Mouse (Mus musculus): ENCODE measurements around the gene Slc4a2. TPM values are rescaled to one million over a fixed set of nuclear protein-coding genes. Genes with fewer than 3 reads are reported as not detected.

The Slc4a2 gene
- polyA plus RNA-seq, 1 experiment from 2014 or later = 45.1 TPM

- H3K4me2 ChIP-seq (ENCODE audit: low read depth, low read length) = no peak overlapping the region
- no peaks in the 10 kb centered on the region for H3K27me3 ChIP-seq (ENCODE audit: control insufficient read depth, insufficient read depth, low read depth, low read length)
- WGBS = 78% methylated on average over 6 of the region's 6 CpGs
- H3K27ac ChIP-seq (ENCODE audit: low read length) = no peak overlapping the region
- H3K4me1 ChIP-seq (replicated peaks; ENCODE audit: control insufficient read depth, insufficient read depth, low read length) = no peaks in the 10 kb centered on the region
- no peak for ATAC-seq (ENCODE audit: low read depth)
- no peak overlapping the region for H3K9ac ChIP-seq (ENCODE audit: low read length)
- H3K4me3 ChIP-seq (ENCODE audit: low read length) = no peak overlapping the region
- peaks cover 9% of the 10 kb centered on the region for H3K36me3 ChIP-seq (ENCODE audit: control insufficient read depth, insufficient read depth, low read length)
- no peaks in the 10 kb centered on the region for H3K9me3 ChIP-seq (ENCODE audit: control insufficient read depth, low read length)
Observed at GRCm38 (mm10) chr5:24404594-24405360, 18.9 kb upstream of the Slc4a2 start.

- Histone ChIP-seq H3K27me3 (ENCODE audit: control insufficient read depth, insufficient read depth, low read depth, low read length) (no peaks in the 10 kb centered on the region), H3K4me2 (ENCODE audit: low read depth, low read length) (no peak overlapping the region), H3K9me3 (ENCODE audit: control insufficient read depth, low read length) (no peaks in the 10 kb centered on the region), H3K4me1 (replicated peaks; ENCODE audit: control insufficient read depth, insufficient read depth, low read length) (no peaks in the 10 kb centered on the region), H3K36me3 (ENCODE audit: control insufficient read depth, insufficient read depth, low read length) (peaks cover 9% of the 10 kb centered on the region), H3K4me3 (ENCODE audit: low read length) (no peak overlapping the region), H3K27ac (ENCODE audit: low read length) (no peak overlapping the region), H3K9ac (ENCODE audit: low read length) (no peak overlapping the region)
- ATAC-seq (ENCODE audit: low read depth) = no peak
- WGBS = 58% methylated on average over 3 of the region's 3 CpGs
Observed at GRCm38 (mm10) chr5:24405389-24405876, 18.2 kb upstream of the Slc4a2 start.

- Histone ChIP-seq H3K4me3 (ENCODE audit: low read length) (no peak overlapping the region), H3K27me3 (ENCODE audit: control insufficient read depth, insufficient read depth, low read depth, low read length) (no peaks in the 10 kb centered on the region), H3K4me1 (replicated peaks; ENCODE audit: control insufficient read depth, insufficient read depth, low read length) (no peaks in the 10 kb centered on the region), H3K27ac (ENCODE audit: low read length) (no peak overlapping the region), H3K9me3 (ENCODE audit: control insufficient read depth, low read length) (no peaks in the 10 kb centered on the region), H3K9ac (ENCODE audit: low read length) (no peak overlapping the region), H3K4me2 (ENCODE audit: low read depth, low read length) (no peak overlapping the region), H3K36me3 (ENCODE audit: control insufficient read depth, insufficient read depth, low read length) (peaks cover 3% of the 10 kb centered on the region; the same call in 1 of the 2 replicates)
- ATAC-seq (ENCODE audit: low read depth) = no peak
- 82% methylated on average over 13 of the region's 13 CpGs for WGBS
Observed at GRCm38 (mm10) chr5:24408651-24409050, 15.0 kb upstream of the Slc4a2 start.

- no peak for ATAC-seq (ENCODE audit: low read depth)
- peaks cover 3% of the 10 kb centered on the region; the same call in 1 of the 2 replicates for H3K36me3 ChIP-seq (ENCODE audit: control insufficient read depth, insufficient read depth, low read length)
- no peaks in the 10 kb centered on the region for H3K9me3 ChIP-seq (ENCODE audit: control insufficient read depth, low read length)
- no peaks in the 10 kb centered on the region for H3K27me3 ChIP-seq (ENCODE audit: control insufficient read depth, insufficient read depth, low read depth, low read length)
- no peak overlapping the region for H3K9ac ChIP-seq (ENCODE audit: low read length)
- WGBS = 72% methylated on average over 2 of the region's 2 CpGs
- no peaks in the 10 kb centered on the region for H3K4me1 ChIP-seq (replicated peaks; ENCODE audit: control insufficient read depth, insufficient read depth, low read length)
- H3K27ac ChIP-seq (ENCODE audit: low read length) = no peak overlapping the region
- no peak overlapping the region for H3K4me3 ChIP-seq (ENCODE audit: low read length)
- no peak overlapping the region for H3K4me2 ChIP-seq (ENCODE audit: low read depth, low read length)
Observed at GRCm38 (mm10) chr5:24409466-24409865, 14.2 kb upstream of the Slc4a2 start.

- H3K4me1 ChIP-seq (replicated peaks; ENCODE audit: control insufficient read depth, insufficient read depth, low read length) = 0 out of 2 replicates have a peak, but pooled peaks cover 4% of the 10 kb centered on the region
- no peaks in the 10 kb centered on the region for H3K27me3 ChIP-seq (ENCODE audit: control insufficient read depth, insufficient read depth, low read depth, low read length)
- no peak overlapping the region for H3K9ac ChIP-seq (ENCODE audit: low read length)
- H3K4me2 ChIP-seq (ENCODE audit: low read depth, low read length) = no peak overlapping the region
- ATAC-seq (ENCODE audit: low read depth) = no peak
- no peak overlapping the region for H3K4me3 ChIP-seq (ENCODE audit: low read length)
- no peaks in the 10 kb centered on the region for H3K9me3 ChIP-seq (ENCODE audit: control insufficient read depth, low read length)
- no peak overlapping the region for H3K27ac ChIP-seq (ENCODE audit: low read length)
- H3K36me3 ChIP-seq (ENCODE audit: control insufficient read depth, insufficient read depth, low read length) = no peaks in the 10 kb centered on the region
- 81% methylated on average over 2 of the region's 2 CpGs for WGBS
Observed at GRCm38 (mm10) chr5:24412063-24412462, 11.6 kb upstream of the Slc4a2 start.

GRCm38 (mm10) chr5:24413042-24413693 is 10.5 kb upstream of the Slc4a2 start, which contains the start of gene Asic3:
Gene Asic3, plus strand, starts transcription at chr5:24413392.
- no peak for ATAC-seq (ENCODE audit: low read depth)
- 34% methylated on average over 11 of the region's 11 CpGs for WGBS
- H3K27me3 ChIP-seq (ENCODE audit: control insufficient read depth, insufficient read depth, low read depth, low read length) = no peaks in the 10 kb centered on the region
- H3K9me3 ChIP-seq (ENCODE audit: control insufficient read depth, low read length) = no peaks in the 10 kb centered on the region
- no peak within 1 kb of the TSS for H3K4me3 ChIP-seq (ENCODE audit: low read length)
- H3K4me1 ChIP-seq (replicated peaks; ENCODE audit: control insufficient read depth, insufficient read depth, low read length) = 0 out of 2 replicates have a peak, but pooled peaks cover 4% of the 10 kb centered on the region
- H3K9ac ChIP-seq (ENCODE audit: low read length) = no peak within 1 kb of the TSS
- H3K27ac ChIP-seq (ENCODE audit: low read length) = no peak within 1 kb of the TSS
- no peak within 1 kb of the TSS for H3K4me2 ChIP-seq (ENCODE audit: low read depth, low read length)
- no peaks in the 10 kb centered on the region for H3K36me3 ChIP-seq (ENCODE audit: control insufficient read depth, insufficient read depth, low read length)

- WGBS = 72% methylated on average over 13 of the region's 13 CpGs
- H3K36me3 ChIP-seq (ENCODE audit: control insufficient read depth, insufficient read depth, low read length) = no peaks in the 10 kb centered on the region
- H3K4me1 ChIP-seq (replicated peaks; ENCODE audit: control insufficient read depth, insufficient read depth, low read length) = 0 out of 2 replicates have a peak, but pooled peaks cover 4% of the 10 kb centered on the region
- H3K4me2 ChIP-seq (ENCODE audit: low read depth, low read length) = no peak overlapping the region
- no peak overlapping the region for H3K4me3 ChIP-seq (ENCODE audit: low read length)
- no peak overlapping the region for H3K9ac ChIP-seq (ENCODE audit: low read length)
- no peak for ATAC-seq (ENCODE audit: low read depth)
- no peak overlapping the region for H3K27ac ChIP-seq (ENCODE audit: low read length)
- H3K27me3 ChIP-seq (ENCODE audit: control insufficient read depth, insufficient read depth, low read depth, low read length) = no peaks in the 10 kb centered on the region
- H3K9me3 ChIP-seq (ENCODE audit: control insufficient read depth, low read length) = no peaks in the 10 kb centered on the region
Observed at GRCm38 (mm10) chr5:24413938-24414337, 9.7 kb upstream of the Slc4a2 start.

- no peaks in the 10 kb centered on the region for H3K9me3 ChIP-seq (ENCODE audit: control insufficient read depth, low read length)
- peaks cover 4% of the 10 kb centered on the region; the same call in 1 of the 2 replicates for H3K36me3 ChIP-seq (ENCODE audit: control insufficient read depth, insufficient read depth, low read length)
- WGBS = 3% methylated on average over 21 of the region's 21 CpGs
- no peak overlapping the region for H3K4me3 ChIP-seq (ENCODE audit: low read length)
- H3K27me3 ChIP-seq (ENCODE audit: control insufficient read depth, insufficient read depth, low read depth, low read length) = no peaks in the 10 kb centered on the region
- H3K9ac ChIP-seq (ENCODE audit: low read length) = no peak overlapping the region
- peak overlapping the region; percentile 31; the same call in 1 of the 2 replicates for H3K4me2 ChIP-seq (ENCODE audit: low read depth, low read length)
- 0 out of 2 replicates have a peak, but pooled peaks cover 4% of the 10 kb centered on the region for H3K4me1 ChIP-seq (replicated peaks; ENCODE audit: control insufficient read depth, insufficient read depth, low read length)
- ATAC-seq (ENCODE audit: low read depth) = peak; percentile 73
- no peak overlapping the region for H3K27ac ChIP-seq (ENCODE audit: low read length)
Observed at GRCm38 (mm10) chr5:24416222-24416736, 7.4 kb upstream of the Slc4a2 start.

- ATAC-seq (ENCODE audit: low read depth) = no peak
- WGBS = 83% methylated on average over 10 of the region's 10 CpGs
- Histone ChIP-seq H3K27me3 (ENCODE audit: control insufficient read depth, insufficient read depth, low read depth, low read length) (no peaks in the 10 kb centered on the region), H3K27ac (ENCODE audit: low read length) (no peak overlapping the region), H3K4me3 (ENCODE audit: low read length) (no peak overlapping the region), H3K36me3 (ENCODE audit: control insufficient read depth, insufficient read depth, low read length) (peaks cover 4% of the 10 kb centered on the region; the same call in 1 of the 2 replicates), H3K4me1 (replicated peaks; ENCODE audit: control insufficient read depth, insufficient read depth, low read length) (peaks cover 6% of the 10 kb centered on the region), H3K4me2 (ENCODE audit: low read depth, low read length) (no peak overlapping the region), H3K9me3 (ENCODE audit: control insufficient read depth, low read length) (no peaks in the 10 kb centered on the region), H3K9ac (ENCODE audit: low read length) (no peak overlapping the region)
Observed at GRCm38 (mm10) chr5:24417587-24417986, 6.0 kb upstream of the Slc4a2 start.
